Mouse (Mus musculus) monocyte, adult 2 months (primary cell): ENCODE measurements around the gene Deup1.
"Not testable (repeated sequence)": the region's sequence is repeated elsewhere in the genome, so short reads cannot be mapped to it uniquely, and the experiment has no call there.

ENCODE experiments used
- DNase-seq, 2 experiments: peaks; one replicate each; pipeline ENCODE4 v3.0.0; 2022; ENCODE audit warnings: low spot score in 2 of 2, low read depth in 1 of 2

Deup1 gene

DNA sequence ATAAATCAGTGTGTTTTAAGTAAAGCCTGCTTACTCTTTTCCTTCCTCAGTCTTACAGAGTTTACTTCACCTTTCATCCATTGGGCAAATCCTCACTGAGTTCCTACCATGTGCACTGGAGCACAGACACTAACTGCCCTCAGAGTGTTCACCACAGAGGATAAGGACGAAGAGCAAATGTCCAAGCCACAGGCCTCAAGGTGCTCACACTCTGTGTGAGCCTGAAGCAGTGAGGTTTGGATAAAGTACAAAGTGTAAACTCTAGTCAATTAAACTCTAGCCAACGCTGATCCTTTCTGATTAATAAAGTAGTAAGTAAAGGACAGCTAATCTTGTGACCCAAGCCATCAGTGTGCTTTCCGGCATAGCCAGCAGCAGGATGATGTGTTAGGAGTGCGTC, 33.6 kb downstream of the Deup1 start:
- DNase-seq, result no peak

DNA sequence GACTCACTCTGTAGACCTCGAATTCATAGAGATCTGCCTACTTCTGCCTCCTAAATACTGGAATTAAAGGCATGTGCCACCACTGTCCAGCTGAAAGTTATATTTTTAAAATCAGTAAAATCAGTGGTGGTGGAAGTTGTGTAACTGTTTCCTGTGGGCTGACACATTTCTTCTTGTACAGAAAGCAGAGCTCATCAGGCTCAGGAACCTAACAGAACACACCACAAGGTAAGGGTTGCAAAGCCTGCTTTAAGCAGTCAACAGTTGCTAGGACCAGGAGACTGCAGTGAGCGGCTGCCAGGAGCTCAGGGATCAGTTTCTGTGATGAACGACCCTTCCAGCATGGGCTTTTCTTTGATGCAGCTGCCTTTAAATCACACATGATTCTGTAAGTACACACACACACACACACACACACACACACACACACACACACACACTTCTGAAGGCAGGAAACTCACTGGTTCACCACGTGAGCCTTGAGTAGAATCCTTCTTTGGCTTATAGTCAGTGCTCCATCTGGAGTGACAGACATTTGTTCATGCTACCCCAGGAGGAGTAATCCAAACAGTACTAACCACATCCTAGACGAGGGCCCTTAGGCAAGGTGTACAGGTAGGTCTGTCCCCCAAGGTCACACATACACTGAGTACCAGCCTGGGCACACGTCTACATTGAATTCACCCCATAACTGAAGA, 40.4 kb downstream of the Deup1 start:
- DNase-seq, result no peak

DNA sequence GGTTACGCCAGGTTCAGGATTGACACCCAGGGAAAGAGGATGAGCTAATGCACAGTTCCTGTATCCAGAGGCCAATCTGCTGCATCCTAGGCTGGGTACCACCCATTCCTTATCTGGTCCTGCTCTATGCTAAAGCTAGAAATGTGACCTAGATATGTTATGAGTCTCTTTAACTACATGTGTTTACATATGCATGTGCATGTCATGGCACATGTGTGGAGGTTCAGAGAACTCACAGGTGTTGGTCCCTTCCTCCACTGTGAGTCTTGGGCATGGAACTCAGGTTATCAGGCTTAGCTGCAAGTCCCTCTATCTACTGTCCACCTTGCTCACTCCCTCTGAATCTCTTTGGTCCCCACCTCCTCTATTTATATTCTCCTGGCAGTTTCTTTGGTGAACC, 41.8 kb downstream of the Deup1 start:
- DNase-seq, result no peak

DNA sequence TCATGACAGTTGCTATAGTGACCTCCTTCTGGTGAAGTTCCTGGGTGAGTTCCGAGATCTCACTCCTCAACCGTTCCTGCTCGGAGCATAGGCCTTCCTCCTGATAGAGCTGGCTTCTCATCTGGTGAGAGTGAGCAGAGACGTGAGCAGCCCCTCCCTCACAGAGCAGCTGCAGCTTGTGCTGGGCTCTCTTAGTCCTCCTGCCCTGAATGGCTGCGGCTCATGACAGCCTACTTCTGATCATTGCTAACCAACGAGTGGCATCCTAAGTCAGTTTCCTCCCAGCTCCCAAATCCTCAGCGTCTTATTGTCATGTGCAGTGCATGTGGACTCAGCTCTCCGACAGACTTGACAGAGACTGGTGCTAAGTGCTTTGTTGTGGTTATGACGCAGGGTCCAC, 43.5 kb downstream of the Deup1 start:
- no peak for DNase-seq

DNA sequence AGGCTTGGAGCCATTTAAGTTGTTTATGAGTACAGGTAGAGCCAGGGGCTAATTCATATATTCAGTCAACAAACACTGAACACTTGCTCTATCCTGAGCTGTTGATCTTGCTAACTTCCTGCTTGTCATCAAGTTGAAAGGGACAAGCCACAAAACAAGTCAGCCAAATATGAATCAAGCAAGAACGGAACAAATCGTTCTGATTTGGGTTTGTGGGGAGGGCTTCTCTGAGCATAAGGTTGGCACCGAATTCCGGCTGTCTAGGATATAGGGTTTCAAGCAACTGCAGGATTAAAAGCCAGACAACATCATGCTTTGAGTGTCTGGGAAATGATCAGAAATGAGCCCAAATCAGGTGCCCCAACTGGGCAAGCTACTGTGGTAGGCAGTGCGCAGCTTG, 45.7 kb downstream of the Deup1 start:
- no peak for DNase-seq

DNA sequence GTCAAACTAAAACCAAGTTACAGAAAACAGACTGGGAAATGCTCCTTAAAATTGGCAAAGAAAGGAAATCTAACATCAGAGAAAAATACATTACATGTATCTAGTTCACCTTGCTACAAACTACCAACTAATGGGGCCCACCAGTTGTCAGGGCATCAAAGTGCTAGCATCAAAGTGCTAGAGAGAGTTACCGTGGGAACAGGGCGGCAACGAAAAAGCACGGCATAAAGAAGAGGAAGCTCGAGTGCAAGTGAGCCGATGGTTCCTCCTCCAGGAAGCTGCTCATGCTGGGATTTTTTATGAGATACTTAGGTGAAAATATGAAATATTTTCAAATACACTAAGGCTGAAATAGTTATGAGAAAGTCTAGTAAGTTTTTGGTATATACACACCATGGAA, 47.6 kb downstream of the Deup1 start:
- DNase-seq, result no peak

DNA sequence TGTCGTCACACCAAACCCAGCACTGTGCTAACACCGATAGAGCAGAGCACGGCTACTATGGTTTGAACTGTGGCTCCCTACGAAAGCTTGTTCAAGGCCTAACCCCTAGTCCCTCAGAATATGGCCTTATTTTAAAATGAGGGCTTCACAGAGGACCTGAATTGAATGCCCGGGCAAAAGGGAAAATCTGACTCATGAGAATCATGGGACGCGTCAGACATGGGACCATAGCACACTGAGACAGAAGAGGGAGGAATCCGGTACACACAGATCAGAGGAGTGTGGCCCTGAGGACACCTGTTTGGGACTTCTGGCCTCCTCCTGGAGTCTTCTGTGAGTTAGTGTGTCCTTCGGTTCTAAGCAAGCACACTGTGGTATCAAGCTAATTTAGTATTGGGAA, 48.8 kb downstream of the Deup1 start:
- no peak for DNase-seq

DNA sequence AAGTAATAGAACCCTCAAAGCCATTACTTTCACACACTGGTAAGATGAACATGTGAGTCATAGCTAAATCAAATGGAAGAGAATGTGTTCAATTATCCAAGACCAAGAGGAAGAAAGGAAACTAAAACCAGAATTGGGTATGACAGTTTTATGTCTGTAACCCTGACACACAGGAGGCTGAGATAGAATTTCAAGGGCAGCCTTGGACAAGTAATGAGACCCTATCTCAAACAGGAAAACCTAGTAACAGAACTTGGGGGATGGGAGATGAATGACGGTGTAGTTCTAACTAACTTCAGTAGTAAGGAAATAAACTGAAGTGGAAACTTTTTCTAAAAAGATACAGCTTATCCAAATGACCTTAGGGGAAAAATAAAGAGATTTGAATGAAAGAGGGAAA, 49.3 kb downstream of the Deup1 start:
- no peak for DNase-seq

DNA sequence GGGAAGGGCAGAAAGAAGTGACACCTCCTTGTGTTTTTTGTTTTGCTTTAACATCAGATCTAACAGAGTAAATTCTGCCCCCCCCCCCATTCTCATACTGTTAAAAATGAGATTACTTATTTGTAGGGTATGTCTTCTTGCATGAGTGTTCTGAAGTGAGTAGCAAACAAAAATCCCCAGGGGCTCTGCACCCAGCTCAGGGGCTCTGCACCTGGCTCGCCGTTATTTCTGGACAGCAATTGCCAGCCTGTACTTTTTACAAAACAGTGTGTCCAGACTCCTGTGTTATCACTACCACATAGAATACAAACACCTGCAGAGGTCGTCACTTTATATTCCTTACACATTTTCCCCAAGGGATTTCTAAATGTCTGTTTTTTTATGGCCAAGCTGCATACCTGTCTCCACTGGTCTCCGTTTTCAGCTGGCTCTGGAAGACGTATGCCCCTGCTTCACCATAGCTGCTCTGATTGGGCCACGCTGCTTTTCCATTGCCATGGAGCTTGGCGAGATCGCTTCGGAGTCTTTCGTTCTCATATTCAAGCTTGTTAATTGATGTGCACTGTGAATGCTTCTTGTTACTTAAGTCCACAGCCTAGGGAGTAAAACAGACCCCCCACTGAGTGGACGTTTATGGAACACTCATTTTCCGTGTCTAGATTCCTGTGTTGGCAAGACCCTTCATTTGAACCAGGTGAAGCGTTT, 52.8 kb downstream of the Deup1 start:
- no peak for DNase-seq

DNA sequence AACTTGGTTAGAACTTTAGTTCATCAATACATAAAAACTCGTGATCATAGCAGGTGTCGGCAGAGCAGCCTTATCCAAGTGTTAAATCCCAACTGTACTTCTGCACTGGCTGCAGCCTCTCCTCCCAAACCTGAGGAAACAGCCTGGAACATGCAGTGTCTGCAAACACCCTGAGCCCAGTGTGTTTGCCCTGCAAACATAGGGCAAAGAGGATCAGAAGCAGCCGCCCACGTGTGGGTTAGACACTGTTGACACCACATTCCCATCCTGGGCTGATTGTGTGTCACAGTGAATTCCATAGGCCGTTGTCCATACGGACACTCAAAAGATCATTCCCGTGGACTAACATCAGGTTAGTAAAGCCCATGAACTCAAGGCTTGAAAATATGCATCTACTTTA, 65.4 kb downstream of the Deup1 start:
- DNase-seq, result no peak

DNA sequence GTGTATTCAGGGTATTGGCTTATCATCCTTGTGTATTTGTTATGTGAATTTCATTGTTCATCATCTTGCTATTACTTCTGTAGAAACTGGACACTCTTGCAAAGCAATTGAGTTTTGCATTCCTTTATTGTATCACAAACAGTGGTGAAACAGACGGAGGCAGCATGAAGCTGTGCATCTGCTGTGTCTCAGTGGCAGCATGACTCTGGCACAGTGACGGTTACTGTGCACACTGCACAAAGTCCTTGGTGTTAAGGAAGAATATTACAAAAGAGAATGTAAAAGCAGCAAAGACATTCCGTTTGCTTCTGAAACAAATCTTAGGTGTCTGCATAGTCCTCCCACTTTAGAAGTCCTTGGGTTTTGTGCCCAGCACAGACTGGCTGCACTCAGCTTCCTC, 67.3 kb downstream of the Deup1 start:
- DNase-seq, result no peak

DNA sequence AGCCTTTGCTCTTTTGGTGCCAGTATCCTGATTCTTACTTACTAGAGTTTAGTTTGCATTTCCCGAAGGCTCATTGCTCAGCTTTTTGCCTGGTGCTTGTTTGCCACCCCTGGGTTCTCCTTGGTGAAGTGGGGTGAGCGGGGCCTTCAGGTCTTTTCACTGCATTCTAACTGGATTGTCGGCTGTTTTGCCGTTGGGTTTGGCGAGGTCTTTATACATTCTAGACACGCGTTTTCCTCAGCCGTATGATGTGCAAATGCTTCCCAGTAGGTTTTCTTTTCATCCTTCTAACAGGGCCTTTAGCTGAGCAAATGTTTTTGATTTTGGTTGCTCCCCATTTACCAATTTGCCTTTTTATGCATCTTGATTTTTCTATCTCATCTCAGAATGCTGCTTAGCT, 74.4 kb downstream of the Deup1 start:
- no peak for DNase-seq

DNA sequence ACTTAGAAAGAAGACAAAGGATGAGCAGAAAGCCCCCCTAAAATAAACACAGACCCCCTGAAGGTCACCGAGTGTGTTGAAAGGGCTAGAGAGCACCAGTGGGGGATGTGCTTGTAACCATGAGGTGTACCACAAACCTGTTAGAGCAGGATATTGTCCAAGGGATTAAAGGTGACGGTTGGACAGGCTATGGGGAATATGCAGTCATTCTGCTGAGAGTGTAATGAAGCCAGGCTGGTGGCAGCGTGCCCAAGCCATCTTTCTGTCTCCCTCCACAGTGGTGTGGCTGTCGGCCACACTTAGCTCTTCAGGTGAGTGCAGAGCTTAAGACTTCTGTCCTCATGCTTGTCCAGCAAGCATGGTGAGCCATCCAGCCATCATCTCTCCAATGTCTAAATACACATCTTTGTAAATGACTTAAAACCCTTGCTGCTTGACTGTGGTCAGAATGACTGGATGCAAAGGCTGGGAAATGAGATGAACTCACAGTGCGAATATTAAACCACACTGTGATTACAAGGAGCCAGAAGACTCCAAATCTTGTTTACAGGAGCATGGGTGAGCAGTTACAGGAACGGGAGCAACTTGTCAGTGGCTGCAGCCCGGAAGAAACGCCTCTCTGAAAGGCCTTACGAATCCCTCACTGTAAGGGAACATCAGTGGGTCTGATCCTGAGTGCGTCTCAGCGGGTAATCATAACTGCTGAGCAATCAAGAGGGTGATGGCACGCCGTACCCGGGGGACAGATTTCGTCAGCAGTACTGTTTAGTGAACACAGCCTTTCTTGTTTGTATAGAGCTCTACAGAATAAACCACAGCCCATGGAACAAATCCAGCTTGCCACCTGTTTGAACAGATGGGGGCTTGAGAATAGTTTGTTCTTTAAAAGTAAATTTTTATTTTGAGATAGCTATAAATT, 75.5 kb downstream of the Deup1 start:
- DNase-seq, result no peak

DNA sequence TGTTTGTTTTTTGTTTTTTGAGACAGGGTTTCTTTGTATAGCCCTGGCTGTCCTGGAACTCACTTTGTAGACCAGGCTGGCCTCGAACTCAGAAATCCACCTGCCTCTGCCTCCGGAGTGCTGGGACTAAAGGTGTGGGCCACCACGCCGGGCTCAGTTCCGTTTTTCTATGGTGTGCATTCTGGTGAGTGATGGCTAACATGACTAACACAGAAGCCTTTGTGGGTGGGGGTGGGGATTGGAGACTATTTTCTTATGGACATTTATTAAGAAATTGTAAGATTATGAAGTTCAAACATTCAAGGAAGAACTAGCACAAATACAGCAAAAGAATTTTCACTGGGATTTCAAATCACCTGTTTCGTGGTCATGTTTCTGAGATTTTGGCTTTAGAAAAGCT, 76.7 kb downstream of the Deup1 start:
- not testable (repeated sequence) for DNase-seq

DNA sequence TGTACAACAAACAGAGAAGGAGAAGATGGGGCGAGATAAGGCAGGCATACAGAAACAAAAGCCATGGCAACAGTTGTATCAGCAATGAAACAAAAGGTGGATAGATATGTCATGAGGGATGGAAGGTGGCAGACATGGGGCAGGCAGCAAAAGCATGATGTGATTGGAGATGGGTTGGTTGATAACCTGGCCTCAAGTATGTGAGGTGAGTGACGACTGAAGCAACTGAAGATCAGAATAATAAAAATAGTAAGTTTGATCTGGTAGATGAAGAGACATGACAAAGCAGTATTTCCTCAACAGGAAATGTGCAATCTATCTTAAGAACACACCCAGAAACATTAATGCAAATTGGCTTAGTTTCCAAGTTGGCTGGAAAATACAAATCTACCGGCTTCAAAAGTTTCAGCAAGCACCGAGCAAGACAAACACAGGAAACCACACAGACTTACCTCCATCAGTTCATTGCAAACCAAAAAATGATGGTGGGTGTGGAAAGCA, 77.2 kb downstream of the Deup1 start:
- no peak for DNase-seq

DNA sequence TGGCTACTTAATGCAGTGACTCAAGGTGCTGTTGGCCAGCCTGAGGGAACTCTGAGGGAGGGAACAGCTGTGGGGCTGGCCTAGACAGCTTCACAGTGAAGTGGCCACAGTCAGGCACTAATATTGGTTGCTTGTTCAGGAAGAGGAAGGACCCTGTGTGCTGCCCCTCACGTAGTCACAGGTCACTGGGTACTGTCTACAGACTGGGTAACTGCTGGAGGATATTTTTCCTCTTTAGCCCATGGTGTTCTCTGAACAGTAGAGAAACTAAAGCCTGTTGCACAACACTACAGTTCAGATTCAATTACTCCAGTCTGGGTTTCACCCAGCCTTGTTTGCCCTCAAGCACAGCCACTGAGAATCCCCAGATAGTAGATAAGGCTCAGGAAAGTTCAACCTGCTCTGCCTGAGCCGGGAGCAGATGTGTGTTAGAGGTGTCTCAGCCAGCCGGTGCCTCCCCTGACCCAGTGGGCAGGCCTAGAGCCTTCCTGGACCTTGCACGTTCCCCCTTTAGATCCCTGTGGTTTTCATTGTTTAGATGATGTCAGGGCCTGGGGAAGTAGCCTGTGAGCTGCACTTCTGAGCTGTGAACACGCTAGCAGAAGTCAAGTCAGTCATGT, 85.9 kb downstream of the Deup1 start:
- no peak for DNase-seq

DNA sequence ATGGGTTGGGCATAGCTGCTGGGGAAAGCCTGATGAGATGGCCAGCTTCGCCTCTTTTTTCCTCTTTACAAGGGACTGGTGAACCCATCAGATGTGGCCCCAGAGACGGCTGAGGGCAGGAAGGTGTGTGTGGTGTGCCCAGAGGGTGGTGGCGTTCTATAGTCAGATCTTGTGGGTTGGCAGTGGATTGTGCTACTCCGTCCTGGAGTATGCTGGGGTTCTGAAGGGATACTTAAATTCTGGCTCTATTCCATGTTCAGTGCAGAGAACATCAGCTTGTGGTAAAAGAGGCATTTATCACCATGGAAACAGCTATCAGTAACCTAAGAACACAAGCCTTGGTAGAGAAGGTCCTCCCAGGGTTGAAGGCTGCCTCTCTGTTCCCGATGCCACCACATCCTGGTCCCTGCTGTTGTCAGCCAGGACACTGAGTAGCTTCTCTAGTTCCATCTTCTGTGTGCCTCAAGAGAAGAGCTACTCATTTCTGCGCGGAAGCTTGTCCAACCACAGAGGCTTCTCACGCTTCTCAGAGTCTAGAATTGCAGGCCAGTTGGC, 88.7 kb downstream of the Deup1 start:
- DNase-seq, result no peak

DNA sequence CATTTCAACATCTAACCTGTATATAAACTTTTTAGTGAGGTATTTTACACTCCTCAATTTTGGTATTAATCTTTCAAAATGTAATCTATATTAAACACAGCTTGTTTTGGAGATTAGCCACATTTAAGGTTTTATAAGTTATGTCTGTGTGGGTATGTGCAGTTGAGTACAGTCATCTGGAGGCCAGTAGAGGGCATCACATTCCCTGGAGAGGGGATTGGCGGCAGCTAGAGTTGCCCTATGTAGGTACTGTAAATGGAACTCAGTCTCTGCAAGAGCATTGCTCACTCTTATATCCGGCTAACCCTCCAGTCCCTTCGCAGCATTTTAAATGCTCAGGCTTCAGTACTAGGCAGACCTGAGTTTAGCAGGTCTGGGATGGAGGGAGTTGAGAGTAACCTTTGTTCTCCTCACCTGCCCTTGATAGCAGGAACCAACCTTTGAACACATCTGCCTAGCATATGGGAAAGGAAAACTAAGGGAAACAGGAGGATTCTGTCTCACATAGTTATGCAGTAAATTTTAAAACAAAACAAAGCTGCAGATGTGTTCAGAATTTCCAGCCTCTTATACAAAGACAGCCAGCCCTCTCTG, 90.2 kb downstream of the Deup1 start:
- DNase-seq, result no peak

DNA sequence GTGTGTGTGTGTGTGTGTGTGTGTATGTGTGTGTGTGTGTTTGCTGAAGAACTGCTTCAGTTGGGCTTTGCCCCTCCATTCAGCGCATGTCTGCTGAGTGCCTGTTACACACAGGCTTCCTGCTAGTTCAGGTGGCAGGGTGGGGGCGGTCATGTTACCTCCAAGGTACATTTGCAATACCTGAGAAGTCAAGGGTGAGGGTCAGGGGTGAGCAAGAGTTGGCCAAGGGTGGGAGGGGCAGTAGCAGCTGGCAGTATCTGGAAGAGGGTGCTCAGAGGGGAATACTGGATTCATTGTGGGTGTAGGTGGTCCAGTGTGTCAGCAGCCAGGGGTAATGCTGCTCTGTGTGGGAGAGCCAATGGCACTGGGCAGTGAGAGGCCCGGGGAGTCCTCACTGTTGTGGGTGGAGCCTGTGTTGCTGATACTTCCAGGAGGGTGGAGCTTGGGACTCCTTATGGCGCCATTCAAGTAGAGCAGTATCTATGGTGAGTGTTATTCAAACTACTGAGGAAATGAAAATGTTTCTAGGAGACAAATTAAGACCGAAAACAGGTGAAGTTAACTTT, 90.8 kb downstream of the Deup1 start:
- no peak for DNase-seq

DNA sequence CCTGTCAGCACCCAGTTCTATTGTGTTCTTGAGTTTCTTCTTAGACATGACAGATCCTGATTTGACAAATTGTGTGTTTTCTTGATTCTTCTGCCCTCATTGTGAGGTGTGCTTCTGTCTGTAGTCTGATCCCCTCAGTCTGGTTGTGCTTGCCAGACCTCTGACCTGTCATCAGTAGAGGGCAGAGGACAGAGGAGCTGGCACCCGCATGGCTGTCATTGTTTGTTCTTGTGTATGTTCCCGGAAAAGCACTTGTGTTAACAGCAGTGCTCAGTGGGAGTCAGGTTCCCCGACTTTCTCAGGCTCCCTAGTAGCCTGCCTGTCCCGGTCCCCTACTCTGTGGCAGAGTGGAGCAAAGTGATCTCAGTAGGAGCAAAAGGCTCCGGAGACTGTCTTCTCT, 92.3 kb downstream of the Deup1 start:
- DNase-seq, result no peak
